Mouse (Mus musculus) limb, embryonic 11.5 days (tissue): ENCODE measurements at regions not wholly inside any gene's neighbourhood (a gene's known extent, or its start where the extent isn't known, plus 50 kb on each side); places are given as distances from the start of the nearest gene placed in this dataset.

Experiments used
- ATAC-seq: fragments of 200-750 bp; cut with Nextera tagmentation; 2 replicates; pipeline ENCODE4 v1.8.0; 2017; ENCODE audit warnings: low read depth; ENCODE audit not compliant: insufficient number of reproducible peaks, low FRiP score, low TSS enrichment
- DNase-seq: peaks from one replicate; pipeline ENCODE4 v3.0.0-alpha.2; 2015; ENCODE audit warnings: low spot score
- H3K27ac ChIP-seq: fragments of 300-500 bp; sonication (generic); replicated peaks from 2 replicates; pipeline ENCODE4 v1.5.1; 2014; ENCODE audit warnings: low read depth, mild to moderate bottlenecking, low read length
- H3K27me3 ChIP-seq: fragments of 300-500 bp; sonication (generic); 2 replicates; pipeline ENCODE4 v1.6.1; 2014; ENCODE audit warnings: mild to moderate bottlenecking, low read length, mixed read lengths; ENCODE audit not compliant: control insufficient read depth, insufficient read depth
- H3K36me3 ChIP-seq: fragments of 300-500 bp; sonication (generic); 2 replicates; pipeline ENCODE4 v1.6.1; 2014; ENCODE audit warnings: mild to moderate bottlenecking, low read length, moderate library complexity, mixed read lengths; ENCODE audit not compliant: control insufficient read depth, insufficient read depth
- H3K4me1 ChIP-seq: fragments of 300-500 bp; sonication (generic); 2 replicates; pipeline ENCODE4 v1.6.1; 2014; ENCODE audit warnings: low read length, mixed read lengths; ENCODE audit not compliant: control insufficient read depth, insufficient read depth
- H3K4me2 ChIP-seq: fragments of 300-500 bp; sonication (generic); 2 replicates; pipeline ENCODE4 v1.6.1; 2014; ENCODE audit warnings: low read depth, mild to moderate bottlenecking, moderate library complexity; ENCODE audit not compliant: severe bottlenecking
- H3K4me3 ChIP-seq: fragments of 300-500 bp; sonication (generic); 2 replicates; pipeline ENCODE4 v1.5.1; 2014; ENCODE audit warnings: low read depth, low read length
- H3K9ac ChIP-seq: fragments of 300-500 bp; sonication (generic); 2 replicates; pipeline ENCODE4 v1.6.1; 2014; ENCODE audit warnings: mild to moderate bottlenecking, low read length
- H3K9me3 ChIP-seq: fragments of 300-500 bp; sonication (generic); 2 replicates; pipeline ENCODE4 v1.6.1; 2016; ENCODE audit warnings: low read length; ENCODE audit not compliant: control insufficient read depth
- WGBS: fragments of 180-500 bp; shearing (Covaris S2); extraction: QIAGEN DNeasy Blood & Tissue Kit; methylation state at CpG from one replicate; pipeline ENCODE4 v1.1.7; 2014; 5-methylcytosine and 5-hydroxymethylcytosine counted together

- H3K36me3 ChIP-seq: no peaks in the 10 kb centered on the region
- no peak overlapping the region for H3K4me3 ChIP-seq
- no peak overlapping the region for H3K9ac ChIP-seq
- 79% methylated on average over 1 of the region's 1 CpGs for WGBS
- H3K9me3 ChIP-seq: no peaks in the 10 kb centered on the region
- peaks cover 9% of the 10 kb centered on the region for H3K4me1 ChIP-seq
- no peak overlapping the region for H3K27ac ChIP-seq
- no peak for ATAC-seq
- H3K27me3 ChIP-seq: no peaks in the 10 kb centered on the region
- DNase-seq: no peak
- H3K4me2 ChIP-seq: no peak overlapping the region
These were observed 522.4 kb upstream of the Lrrc6 start for GRCm38 (mm10) chr15:67023081-67023480.

- ATAC-seq (no peak), DNase-seq (no peak)
- Histone ChIP-seq H3K4me2 (no peak overlapping the region), H3K4me3 (no peak overlapping the region), H3K27me3 (no peaks in the 10 kb centered on the region), H3K9me3 (no peaks in the 10 kb centered on the region), H3K36me3 (no peaks in the 10 kb centered on the region), H3K9ac (no peak overlapping the region), H3K27ac (no peak overlapping the region), H3K4me1 (peaks cover 9% of the 10 kb centered on the region)
- 90% methylated on average over 5 of the region's 5 CpGs for WGBS
These were observed 520.7 kb upstream of the Lrrc6 start for GRCm38 (mm10) chr15:67021391-67021790.

- H3K4me3 ChIP-seq: no peak overlapping the region
- DNase-seq: no peak
- no peaks in the 10 kb centered on the region for H3K9me3 ChIP-seq
- no peak overlapping the region for H3K27ac ChIP-seq
- no peak overlapping the region for H3K9ac ChIP-seq
- 68% methylated on average over 1 of the region's 1 CpGs for WGBS
- ATAC-seq: no peak
- H3K36me3 ChIP-seq: no peaks in the 10 kb centered on the region
- H3K4me1 ChIP-seq: peaks cover 9% of the 10 kb centered on the region
- no peak overlapping the region for H3K4me2 ChIP-seq
- no peaks in the 10 kb centered on the region for H3K27me3 ChIP-seq
These were observed 519.2 kb upstream of the Lrrc6 start for GRCm38 (mm10) chr15:67019891-67020290.

- ATAC-seq (peak; percentile 74), DNase-seq (peak; percentile 57)
- no peak overlapping the region for H3K4me2 ChIP-seq
- no peak overlapping the region for H3K4me3 ChIP-seq
- no peak overlapping the region for H3K9ac ChIP-seq
- H3K4me1 ChIP-seq: peaks cover 9% of the 10 kb centered on the region
- no peaks in the 10 kb centered on the region for H3K27me3 ChIP-seq
- H3K9me3 ChIP-seq: no peaks in the 10 kb centered on the region
- 6% methylated on average over 6 of the region's 6 CpGs for WGBS
- no peaks in the 10 kb centered on the region for H3K36me3 ChIP-seq
- 0 out of 2 replicates have a peak overlapping the region, but pooled peaks have one; percentile 21 for H3K27ac ChIP-seq
These were observed 518.5 kb upstream of the Lrrc6 start for GRCm38 (mm10) chr15:67019194-67019661.
